Mouse (Mus musculus) liver, adult (tissue): Measurements from ENCODE around the gene Dcaf7.

Experiments
- GATA4 ChIP-seq: IDR thresholded peaks from 2 replicates; pipeline ENCODE4 v1.6.1; 2014; ENCODE audit warnings: mild to moderate bottlenecking, low read length; ENCODE audit not compliant: insufficient replicate concordance

Dcaf7 gene

GRCm38 (mm10) chr11:106036548-106037417 is at the start of gene Dcaf7:
Gene Dcaf7, plus strand, starts transcription at chr11:106036872.
- no peak for TF ChIP-seq GATA4

DNA sequence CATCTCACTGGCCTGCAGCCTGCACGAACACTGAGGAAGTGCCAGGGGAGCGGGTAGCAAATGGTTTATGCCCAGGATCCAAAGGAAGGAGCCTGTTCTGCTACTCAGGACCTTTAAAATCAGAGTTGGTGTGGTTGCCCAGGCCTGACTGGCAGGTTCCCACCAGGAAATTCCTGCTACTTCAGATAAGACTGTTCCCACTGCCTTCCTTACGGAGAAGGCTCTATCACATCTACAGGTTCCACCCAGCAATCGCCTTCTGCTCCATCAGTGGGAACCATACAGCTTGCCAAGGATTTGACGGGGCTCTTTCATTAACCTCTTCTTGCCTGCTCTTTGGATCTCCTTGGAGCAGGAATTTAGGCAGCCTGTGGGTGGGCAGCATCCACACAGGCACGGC is 49.2 kb upstream of the Dcaf7 start:
- no peak for TF ChIP-seq GATA4

GRCm38 (mm10) chr11:105989446-105989845 is 47.2 kb upstream of the Dcaf7 start:
- TF ChIP-seq GATA4, result no peak

- no peak for TF ChIP-seq GATA4
These were observed 46.4 kb upstream of the Dcaf7 start for GRCm38 (mm10) chr11:105990231-105990630.

DNA sequence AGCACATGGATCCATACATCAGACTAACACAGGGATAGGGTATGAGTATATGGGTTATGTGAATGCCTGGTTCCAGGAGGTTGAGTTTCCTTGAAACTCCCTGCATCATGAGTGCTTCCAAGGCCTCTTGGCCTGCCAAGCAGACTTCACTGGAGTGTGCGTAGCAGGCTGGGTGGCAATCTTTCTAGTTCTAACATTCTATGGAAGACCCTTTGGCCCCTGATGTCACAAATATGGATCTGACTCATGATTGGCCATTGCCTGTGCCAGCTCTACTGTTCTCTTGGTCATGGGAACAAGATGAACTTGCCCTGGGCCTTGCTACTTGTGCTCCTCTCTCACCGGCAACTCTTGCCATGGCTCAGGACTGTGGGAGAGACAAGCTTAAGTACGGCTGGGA is 42.3 kb upstream of the Dcaf7 start, which contains the start of gene Ace3:
TSS of gene Ace3 (plus strand) at position 301 of the 400 bp plus-strand sequence.
- no peak for TF ChIP-seq GATA4

- no peak for TF ChIP-seq GATA4
These were observed 36.6 kb upstream of the Dcaf7 start for GRCm38 (mm10) chr11:106000062-106000461.

- no peak for TF ChIP-seq GATA4
These were observed 35.0 kb upstream of the Dcaf7 start for GRCm38 (mm10) chr11:106001718-106002117.

GRCm38 (mm10) chr11:106004576-106004975 is 32.1 kb upstream of the Dcaf7 start:
- TF ChIP-seq GATA4, result no peak

- no peak for TF ChIP-seq GATA4
These were observed 30.7 kb upstream of the Dcaf7 start for GRCm38 (mm10) chr11:106005970-106006369.

GRCm38 (mm10) chr11:106007821-106008220 is 28.9 kb upstream of the Dcaf7 start, which contains the start of gene Kcnh6:
Gene Kcnh6, plus strand, starts transcription at chr11:106008124.
- no peak for TF ChIP-seq GATA4

DNA sequence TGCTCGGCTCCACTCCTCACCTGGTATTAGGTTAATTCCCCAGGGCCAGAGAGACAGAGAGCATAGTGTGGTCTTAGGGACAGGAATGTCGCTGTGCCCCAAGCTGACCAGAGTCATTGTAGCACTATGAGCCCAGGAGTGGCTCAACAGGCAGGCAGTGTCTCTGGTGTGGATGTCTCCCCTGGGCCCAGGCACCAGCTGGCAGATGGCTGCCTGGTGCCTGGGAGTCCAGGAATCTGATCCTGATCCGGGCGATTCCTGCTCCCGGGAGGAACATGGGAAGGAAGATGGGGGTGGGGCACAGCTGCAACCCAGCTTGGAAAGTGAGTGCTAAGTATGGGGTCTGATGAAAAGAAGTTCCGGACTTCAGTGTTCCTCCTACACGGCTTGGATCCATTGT is 24.0 kb upstream of the Dcaf7 start:
- TF ChIP-seq GATA4, result no peak

GRCm38 (mm10) chr11:106013556-106014225 is 23.0 kb upstream of the Dcaf7 start:
- TF ChIP-seq GATA4, result no peak

DNA sequence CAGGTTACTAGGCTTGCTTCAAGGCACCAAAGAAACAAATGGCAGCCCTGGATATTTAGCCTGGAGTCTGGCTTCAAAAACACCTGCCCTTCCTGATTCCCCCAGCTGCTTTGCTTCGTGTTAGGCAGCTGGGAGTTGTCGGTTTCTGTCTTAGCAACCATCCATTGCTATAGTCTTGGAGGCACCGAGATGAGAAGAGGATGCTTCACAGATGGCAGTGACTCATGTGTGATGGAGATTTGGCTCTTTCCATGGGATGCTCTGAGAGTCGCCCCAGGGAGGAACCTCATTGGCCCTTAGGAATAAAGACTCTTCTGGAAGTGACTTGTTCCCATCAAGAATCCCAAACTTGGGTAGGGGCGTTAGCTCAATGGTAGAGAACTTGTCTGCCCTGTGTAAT is 20.2 kb upstream of the Dcaf7 start:
- TF ChIP-seq GATA4, result no peak

DNA sequence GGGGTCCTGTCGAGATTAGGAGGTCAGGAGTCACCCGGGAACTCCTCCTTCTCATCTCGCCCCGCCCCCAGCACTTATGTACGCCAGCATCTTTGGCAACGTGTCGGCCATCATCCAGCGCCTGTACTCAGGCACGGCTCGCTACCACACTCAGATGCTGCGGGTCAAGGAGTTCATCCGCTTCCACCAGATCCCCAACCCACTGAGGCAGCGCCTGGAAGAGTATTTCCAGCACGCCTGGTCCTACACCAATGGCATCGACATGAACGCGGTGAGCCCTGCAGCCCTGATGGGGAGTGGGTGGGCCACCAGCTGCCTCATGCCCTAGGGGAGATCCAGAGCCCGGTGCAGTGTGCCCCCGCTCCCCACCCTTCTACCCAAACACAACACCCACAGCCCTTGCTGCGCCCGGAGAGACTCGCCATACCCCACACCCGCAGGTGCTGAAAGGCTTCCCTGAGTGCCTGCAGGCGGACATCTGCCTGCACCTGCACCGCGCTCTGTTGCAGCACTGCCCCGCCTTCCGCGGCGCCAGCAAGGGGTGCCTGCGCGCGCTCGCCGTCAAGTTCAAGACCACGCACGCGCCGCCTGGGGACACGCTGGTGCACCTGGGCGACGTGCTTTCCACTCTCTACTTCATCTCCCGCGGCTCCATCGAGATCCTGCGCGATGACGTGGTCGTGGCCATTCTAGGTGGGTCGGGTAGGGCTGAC is 16.5 kb upstream of the Dcaf7 start:
- TF ChIP-seq GATA4, result no peak

DNA sequence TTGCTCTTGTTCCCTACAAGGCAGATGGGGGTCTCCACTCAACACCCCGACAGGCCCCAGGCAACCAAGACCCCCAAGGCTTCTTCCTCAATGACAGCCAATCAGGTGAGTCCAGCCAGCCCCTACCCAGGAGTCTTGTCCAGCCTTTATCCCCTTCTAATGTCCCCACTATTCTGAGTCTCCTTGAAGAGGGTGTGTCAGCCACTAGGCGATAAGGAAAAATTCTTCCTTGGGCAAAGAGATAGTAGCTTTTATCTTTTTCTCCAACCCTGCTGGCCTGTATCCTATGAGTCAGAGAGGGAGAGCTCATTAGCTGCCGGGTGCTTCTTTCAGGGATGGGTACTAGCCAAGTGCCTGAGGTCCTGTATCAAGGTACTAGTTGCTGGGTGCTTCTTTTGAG is 10.9 kb upstream of the Dcaf7 start:
- TF ChIP-seq GATA4, result no peak

GRCm38 (mm10) chr11:106026465-106027151 is 10.1 kb upstream of the Dcaf7 start:
- no peak for TF ChIP-seq GATA4

GRCm38 (mm10) chr11:106027607-106028006 is 9.1 kb upstream of the Dcaf7 start:
- no peak for TF ChIP-seq GATA4
